Mouse (Mus musculus) spleen, adult 2 months (tissue): Measurements from ENCODE around the gene Lrrc8a.
A peak's percentile ranks its signal among the peaks of the same experiment; 100 is the strongest.

Experiments
- CTCF ChIP-seq: fragments of 200-500 bp; IDR thresholded peaks from 2 replicates; pipeline ENCODE4 v1.5.1; 2011; ENCODE audit warnings: mild to moderate bottlenecking, inconsistent platforms; ENCODE audit not compliant: insufficient read depth, insufficient read length, insufficient replicate concordance; ENCODE audit errors: extremely low read depth
- POLR2A ChIP-seq: fragments of 200-500 bp; IDR thresholded peaks from 2 replicates; pipeline ENCODE4 v1.6.1; 2011; ENCODE audit warnings: low read depth, low read length, inconsistent platforms

GRCm38 (mm10) chr2:30205629-30206357, 31.7 kb upstream of the Lrrc8a start, which contains the start of gene Kyat1:
- peak; percentile 31 for TF ChIP-seq POLR2A
- no peak for TF ChIP-seq CTCF
